Mouse (Mus musculus) cortical plate, adult 2 months (tissue): ENCODE results near the gene Zfp148.

Experiments used
- CTCF ChIP-seq: fragments of 200-500 bp; IDR thresholded peaks from 2 replicates; pipeline ENCODE4 v1.5.1; 2011; ENCODE audit warnings: mild to moderate bottlenecking, control low read depth, low read length; ENCODE audit not compliant: insufficient read depth; ENCODE audit errors: extremely low read depth
- POLR2A ChIP-seq: fragments of 200-500 bp; IDR thresholded peaks from 2 replicates; pipeline ENCODE4 v1.6.1; 2011; ENCODE audit warnings: mild to moderate bottlenecking, low read length, control low read depth; ENCODE audit not compliant: insufficient read depth; ENCODE audit errors: extremely low read depth

DNA sequence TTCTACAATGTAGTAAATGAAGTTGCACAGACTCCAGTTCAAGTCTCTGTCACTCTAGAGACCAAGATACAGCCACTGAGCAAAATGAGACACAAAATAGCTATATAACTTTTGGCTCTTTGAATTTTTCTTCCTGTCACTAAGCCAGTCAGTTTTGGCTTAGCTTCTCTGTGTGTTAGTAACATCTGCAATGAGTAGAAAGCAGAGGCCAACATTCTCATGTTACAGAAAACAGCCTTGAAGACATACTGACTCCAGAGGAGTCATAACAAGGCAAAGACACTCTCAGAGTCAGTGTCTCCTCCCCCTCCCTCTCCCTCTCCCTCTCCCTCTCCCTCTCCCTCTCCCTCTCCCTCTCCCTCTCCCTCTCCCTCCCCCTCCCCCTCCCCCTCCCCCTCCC is 89.3 kb downstream of the Zfp148 start:
- TF ChIP-seq CTCF, result no peak
- TF ChIP-seq POLR2A, result no peak
